Mouse (Mus musculus) lung, postnatal 25 days (tissue): ENCODE results near the gene Ppm1h.
"Not testable (repeated sequence)": the region's sequence is repeated elsewhere in the genome, so short reads cannot be mapped to it uniquely, and the experiment has no call there.

Experiments
- DNase-seq: peaks from one replicate; pipeline ENCODE4 v3.0.0; 2022; ENCODE audit warnings: low spot score

Gene Ppm1h

GRCm38 (mm10) chr10:122895121-122895770 lies 216.7 kb downstream of the Ppm1h start:
- DNase-seq: peak; percentile 63

GRCm38 (mm10) chr10:122899971-122900370 lies 221.4 kb downstream of the Ppm1h start:
- no peak for DNase-seq

GRCm38 (mm10) chr10:122900466-122900865 lies 221.9 kb downstream of the Ppm1h start:
- DNase-seq: no peak

- DNase-seq: no peak
These were observed 222.8 kb downstream of the Ppm1h start for GRCm38 (mm10) chr10:122901379-122901778.

- no peak for DNase-seq
These were observed 231.0 kb downstream of the Ppm1h start for GRCm38 (mm10) chr10:122909406-122910032.

GRCm38 (mm10) chr10:122910798-122911225 lies 232.2 kb downstream of the Ppm1h start:
- no peak for DNase-seq

GRCm38 (mm10) chr10:122911668-122912067 lies 233.1 kb downstream of the Ppm1h start:
- no peak for DNase-seq

- no peak for DNase-seq
These were observed 233.6 kb downstream of the Ppm1h start for GRCm38 (mm10) chr10:122912086-122912690.

- DNase-seq: peak; percentile 68
These were observed 234.3 kb downstream of the Ppm1h start for GRCm38 (mm10) chr10:122912701-122913368.

- DNase-seq: no peak
These were observed 234.8 kb downstream of the Ppm1h start for GRCm38 (mm10) chr10:122913393-122913792.

GRCm38 (mm10) chr10:122915905-122916304 lies 237.3 kb downstream of the Ppm1h start:
- no peak for DNase-seq

GRCm38 (mm10) chr10:122917648-122918324 lies 239.2 kb downstream of the Ppm1h start:
- DNase-seq: no peak

GRCm38 (mm10) chr10:122918325-122918694 lies 239.7 kb downstream of the Ppm1h start:
- DNase-seq: no peak

- no peak for DNase-seq
These were observed 240.2 kb downstream of the Ppm1h start for GRCm38 (mm10) chr10:122918754-122919153.

GRCm38 (mm10) chr10:122919416-122919815 lies 240.9 kb downstream of the Ppm1h start:
- DNase-seq: no peak

- DNase-seq: no peak
These were observed 241.7 kb downstream of the Ppm1h start for GRCm38 (mm10) chr10:122920218-122920795.

- DNase-seq: no peak
These were observed 243.7 kb downstream of the Ppm1h start for GRCm38 (mm10) chr10:122922226-122922625.

- not testable (repeated sequence) for DNase-seq
These were observed 246.0 kb downstream of the Ppm1h start for GRCm38 (mm10) chr10:122924571-122924970.

- DNase-seq: no peak
These were observed 247.7 kb downstream of the Ppm1h start for GRCm38 (mm10) chr10:122926275-122926674.

- no peak for DNase-seq
These were observed 252.0 kb downstream of the Ppm1h start for GRCm38 (mm10) chr10:122930520-122930919.

GRCm38 (mm10) chr10:122931193-122931832 lies 252.8 kb downstream of the Ppm1h start:
- peak; percentile 31 for DNase-seq
